Mouse (Mus musculus) heart, adult 8-10 months (tissue): ENCODE data around the gene Glp2r. TPM values are rescaled to one million over a fixed set of nuclear protein-coding genes. Genes with fewer than 3 reads are reported as not detected.

Source experiments
- DNase-seq: peaks from one replicate; pipeline ENCODE4 v3.0.0; 2022; ENCODE audit warnings: low spot score
- total RNA-seq, 4 experiments: library from RNA; stranded (reverse); gene quantifications; 2 replicates each; pipeline ENCODE4 v1.2.4; 2022

Glp2r gene
- total RNA-seq, 4 experiments from 2014 or later = not detected

- DNase-seq = no peak
Measured at GRCm38 (mm10) chr11:67636905-67637586, 133.9 kb downstream of the Glp2r start.

GRCm38 (mm10) chr11:67636201-67636600, 134.8 kb downstream of the Glp2r start:
- peak; percentile 19 for DNase-seq

GRCm38 (mm10) chr11:67633620-67634229, 137.2 kb downstream of the Glp2r start:
- DNase-seq = no peak

- DNase-seq = no peak
Measured at GRCm38 (mm10) chr11:67632906-67633305, 138.0 kb downstream of the Glp2r start.

GRCm38 (mm10) chr11:67628522-67628921, 142.4 kb downstream of the Glp2r start:
- DNase-seq = no peak

- DNase-seq = no peak
Measured at GRCm38 (mm10) chr11:67627179-67627578, 143.8 kb downstream of the Glp2r start.

- peak; percentile 9 for DNase-seq
Measured at GRCm38 (mm10) chr11:67622340-67622739, 148.6 kb downstream of the Glp2r start.

- DNase-seq = no peak
Measured at GRCm38 (mm10) chr11:67616557-67617239, 154.3 kb downstream of the Glp2r start.

GRCm38 (mm10) chr11:67612158-67612839, 158.7 kb downstream of the Glp2r start:
- no peak for DNase-seq

Other genes starting within 250 kb of the Glp2r start
- gene Rcvrn, start 75.8 kb downstream of the Glp2r start, total RNA-seq = not detected
- not detected for gene Gsg1l2, start 3.5 kb upstream of the Glp2r start, total RNA-seq
- gene Dhrs7c, start 27.0 kb upstream of the Glp2r start, total RNA-seq = 100 to 1,000 TPM; 193 to 248 (median 231) TPM
- gene Usp43, start 151.0 kb upstream of the Glp2r start, total RNA-seq = 1 to 10 TPM; 1.0 to 2.0 (median 1.4) TPM
- under 1 TPM in 1 of 4 experiments, not detected in 3; 0.32 TPM for gene Cfap52, start 194.5 kb upstream of the Glp2r start, total RNA-seq
- gene Stx8, start 195.0 kb upstream of the Glp2r start, total RNA-seq = 10 to 100 TPM; 24.6 to 34.0 (median 28.6) TPM